Mouse (Mus musculus) neural tube, embryonic 14.5 days (tissue): ENCODE data around the gene Lrrd1. TPM values are rescaled to one million over a fixed set of nuclear protein-coding genes. Genes with fewer than 3 reads are reported as not detected.
"Not testable (repeated sequence)": the region's sequence is repeated elsewhere in the genome, so short reads cannot be mapped to it uniquely, and the experiment has no call there.

Source experiments
- ATAC-seq: fragments of 200-750 bp; cut with Nextera tagmentation; 2 replicates; pipeline ENCODE4 v1.8.0; 2017; ENCODE audit warnings: low read depth, mild to moderate bottlenecking, moderate TSS enrichment, moderate library complexity
- H3K27ac ChIP-seq: fragments of 300-500 bp; sonication (generic); 2 replicates; pipeline ENCODE4 v1.5.1; 2014; ENCODE audit warnings: low read depth, mild to moderate bottlenecking, control low read depth, low read length, moderate library complexity, mixed read lengths
- H3K27me3 ChIP-seq: fragments of 300-500 bp; sonication (generic); 2 replicates; pipeline ENCODE4 v1.6.1; 2014; ENCODE audit warnings: low read length; ENCODE audit not compliant: control insufficient read depth, insufficient read depth
- H3K36me3 ChIP-seq: fragments of 300-500 bp; sonication (generic); 2 replicates; pipeline ENCODE4 v1.6.1; 2014; ENCODE audit warnings: low read length, mixed read lengths; ENCODE audit not compliant: control insufficient read depth, insufficient read depth
- H3K4me1 ChIP-seq: fragments of 300-500 bp; sonication (generic); 2 replicates; pipeline ENCODE4 v1.6.1; 2014; ENCODE audit warnings: low read length; ENCODE audit not compliant: control insufficient read depth, insufficient read depth
- H3K4me2 ChIP-seq: fragments of 300-500 bp; sonication (generic); 2 replicates; pipeline ENCODE4 v1.6.1; 2014; ENCODE audit warnings: mild to moderate bottlenecking, low read depth, low read length, control low read depth
- H3K4me3 ChIP-seq: fragments of 300-500 bp; sonication (generic); 2 replicates; pipeline ENCODE4 v1.5.1; 2014; ENCODE audit warnings: low read depth, low read length, control low read depth, mixed read lengths
- H3K9ac ChIP-seq: fragments of 300-500 bp; sonication (generic); replicated peaks from 2 replicates; pipeline ENCODE4 v1.6.1; 2014; ENCODE audit warnings: low read depth, mild to moderate bottlenecking, control low read depth, low read length, mixed read lengths
- H3K9me3 ChIP-seq: fragments of 300-500 bp; sonication (generic); 2 replicates; pipeline ENCODE4 v1.6.1; 2016; ENCODE audit warnings: low read length; ENCODE audit not compliant: control insufficient read depth
- WGBS: fragments of 180-500 bp; shearing (Covaris S2); extraction: QIAGEN DNeasy Blood & Tissue Kit; methylation state at CpG from one replicate; pipeline ENCODE4 v1.1.7; 2014; 5-methylcytosine and 5-hydroxymethylcytosine counted together
- polyA plus RNA-seq: library from polyadenylated mRNA; unstranded; fragments of >200 nt; fragmentation: Nextera tagmentation; extraction: Ambion mirVana; gene quantifications from 2 replicates; pipeline ENCODE4 v1.2.1, GENCODE M21; 2014

The Lrrd1 gene
- polyA plus RNA-seq, 1 experiment from 2014 or later = 0.11 TPM

DNA sequence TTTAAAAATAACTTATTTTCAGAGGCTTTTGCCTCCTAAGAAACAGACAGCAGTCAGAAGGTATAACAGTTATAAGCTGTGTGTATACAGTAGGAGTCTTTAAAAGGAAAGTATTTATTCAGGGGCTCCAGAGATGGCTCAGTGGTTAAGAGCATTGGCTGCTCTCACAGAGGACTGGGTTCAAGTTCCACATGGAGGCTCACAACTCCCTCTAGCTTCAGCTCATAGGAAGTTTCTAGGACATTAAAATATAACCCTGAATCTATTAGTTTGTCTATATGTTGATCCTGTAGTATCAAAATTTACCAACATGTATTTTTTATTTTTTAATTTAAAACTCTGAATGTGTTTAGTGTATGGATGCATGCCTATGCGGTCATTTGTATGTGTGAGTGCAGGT, 36.5 kb upstream of the Lrrd1 start:
- H3K27me3 ChIP-seq = no peaks in the 10 kb centered on the region
- peaks cover 3% of the 10 kb centered on the region; the same call in 1 of the 2 replicates for H3K4me1 ChIP-seq
- H3K9ac ChIP-seq = no peak overlapping the region
- no peaks in the 10 kb centered on the region for H3K9me3 ChIP-seq
- ATAC-seq = no peak
- H3K4me3 ChIP-seq = no peak overlapping the region
- H3K27ac ChIP-seq = no peak overlapping the region
- H3K36me3 ChIP-seq = peaks cover 15% of the 10 kb centered on the region
- H3K4me2 ChIP-seq = no peak overlapping the region
- 96% methylated on average over 1 of the region's 1 CpGs for WGBS

DNA sequence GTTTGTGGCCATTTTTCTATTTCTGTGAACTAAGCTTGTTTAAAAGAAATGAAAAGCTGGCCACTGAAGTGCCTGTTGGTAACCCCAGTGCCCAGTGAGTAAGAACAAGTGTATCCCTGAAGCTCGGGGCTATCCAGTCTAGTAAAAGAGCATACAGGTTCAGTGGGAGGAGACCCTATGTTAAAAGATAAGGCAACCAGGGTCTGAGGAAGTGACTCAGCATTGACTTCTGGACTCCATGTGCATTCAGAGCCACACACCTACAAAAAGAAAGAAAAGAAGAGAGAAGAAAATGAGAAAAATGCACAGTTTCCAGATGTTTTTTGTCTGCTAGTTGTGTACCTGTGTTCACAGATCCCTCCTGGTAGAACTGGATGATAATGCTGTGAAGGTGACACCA, 10.9 kb upstream of the Lrrd1 start:
- ATAC-seq = no peak
- WGBS = 89% methylated on average over 1 of the region's 1 CpGs

DNA sequence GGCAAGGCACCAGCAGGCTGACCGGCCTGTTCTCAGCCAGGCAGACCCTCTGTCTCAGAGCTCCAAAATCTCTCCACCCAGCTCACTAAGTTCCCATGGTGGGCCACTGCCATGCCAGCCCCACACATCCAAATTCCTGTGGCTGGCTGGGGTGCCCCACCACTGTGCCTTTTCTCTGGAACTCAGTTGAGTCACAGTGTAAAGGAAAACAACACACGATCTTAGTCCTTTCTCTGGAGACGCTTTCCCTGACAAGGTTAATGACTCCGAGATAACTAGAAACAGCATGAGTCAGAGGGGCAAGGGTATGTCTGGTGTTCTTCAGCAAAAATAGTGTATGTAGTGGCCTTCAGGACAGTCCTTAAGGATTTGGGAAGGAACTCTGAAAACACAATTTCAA, 25.2 kb downstream of the Lrrd1 start:
- H3K4me1 ChIP-seq = no peaks in the 10 kb centered on the region
- no peak for ATAC-seq
- no peak overlapping the region for H3K4me3 ChIP-seq
- H3K9ac ChIP-seq = no peak overlapping the region
- no peak overlapping the region for H3K27ac ChIP-seq
- WGBS = 80% methylated on average over 4 of the region's 4 CpGs
- no peaks in the 10 kb centered on the region for H3K36me3 ChIP-seq
- H3K9me3 ChIP-seq = no peaks in the 10 kb centered on the region
- no peaks in the 10 kb centered on the region for H3K27me3 ChIP-seq
- no peak overlapping the region for H3K4me2 ChIP-seq

More for the DNA sequence above, 10.9 kb upstream of the Lrrd1 start:
- H3K27me3 ChIP-seq = no peaks in the 10 kb centered on the region
- H3K27ac ChIP-seq = no peak overlapping the region
- no peaks in the 10 kb centered on the region for H3K9me3 ChIP-seq
- H3K4me1 ChIP-seq = no peaks in the 10 kb centered on the region
- no peak overlapping the region for H3K9ac ChIP-seq
- H3K4me2 ChIP-seq = no peak overlapping the region
- no peak overlapping the region for H3K4me3 ChIP-seq
- H3K36me3 ChIP-seq = peaks cover 47% of the 10 kb centered on the region

DNA sequence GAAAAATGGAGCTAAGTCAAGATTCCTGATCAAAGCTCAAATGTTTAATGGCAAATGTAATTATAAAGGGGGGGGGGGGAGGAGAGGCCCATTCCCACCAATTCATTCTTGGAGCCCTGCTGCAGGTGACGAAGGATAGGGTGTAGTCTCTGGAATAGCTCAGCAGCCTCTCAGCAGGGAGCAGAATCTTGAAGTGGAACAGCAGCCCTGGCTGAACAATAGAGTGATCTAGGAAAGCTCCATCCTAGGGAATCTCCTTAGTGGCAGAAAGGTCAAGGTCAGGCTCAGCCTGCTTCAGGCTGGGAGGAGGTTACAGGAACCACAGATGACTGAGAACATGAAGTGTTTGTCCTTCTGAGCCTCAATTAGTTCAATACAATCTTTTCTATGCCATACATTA, 27.4 kb downstream of the Lrrd1 start:
- no peaks in the 10 kb centered on the region for H3K27me3 ChIP-seq
- ATAC-seq = no peak
- H3K9ac ChIP-seq = no peak overlapping the region

DNA sequence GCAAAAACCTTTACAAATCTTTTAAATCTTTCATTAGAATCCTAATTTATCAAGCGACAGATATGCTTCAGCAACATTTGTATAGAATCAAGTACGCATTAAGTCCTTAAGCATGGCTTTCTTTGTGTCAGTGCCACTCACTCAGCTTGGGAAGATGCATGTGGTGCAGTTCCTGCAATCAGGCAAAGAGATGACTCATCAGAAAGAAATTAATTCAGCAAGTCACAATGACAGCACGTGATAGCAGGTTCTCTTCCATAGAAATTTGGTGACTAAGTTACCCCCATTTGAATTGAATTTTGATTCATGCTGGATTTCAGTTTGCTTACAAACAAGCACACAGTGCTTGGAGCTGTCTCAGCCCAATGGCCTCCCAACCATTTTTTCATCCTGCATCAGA, 28.5 kb downstream of the Lrrd1 start:
- no peak overlapping the region for H3K9ac ChIP-seq
- H3K4me1 ChIP-seq = no peaks in the 10 kb centered on the region
- no peak overlapping the region for H3K27ac ChIP-seq
- H3K27me3 ChIP-seq = no peaks in the 10 kb centered on the region
- no peaks in the 10 kb centered on the region for H3K9me3 ChIP-seq
- H3K4me2 ChIP-seq = no peak overlapping the region
- no peak overlapping the region for H3K4me3 ChIP-seq
- ATAC-seq = no peak
- no peaks in the 10 kb centered on the region for H3K36me3 ChIP-seq
- 80% methylated on average over 3 of the region's 3 CpGs for WGBS

More for the DNA sequence above, 27.4 kb downstream of the Lrrd1 start:
- 8% methylated on average over 1 of the region's 1 CpGs for WGBS
- Histone ChIP-seq H3K4me2 (no peak overlapping the region), H3K9me3 (no peaks in the 10 kb centered on the region), H3K4me1 (no peaks in the 10 kb centered on the region), H3K4me3 (no peak overlapping the region), H3K27ac (no peak overlapping the region), H3K36me3 (no peaks in the 10 kb centered on the region)

DNA sequence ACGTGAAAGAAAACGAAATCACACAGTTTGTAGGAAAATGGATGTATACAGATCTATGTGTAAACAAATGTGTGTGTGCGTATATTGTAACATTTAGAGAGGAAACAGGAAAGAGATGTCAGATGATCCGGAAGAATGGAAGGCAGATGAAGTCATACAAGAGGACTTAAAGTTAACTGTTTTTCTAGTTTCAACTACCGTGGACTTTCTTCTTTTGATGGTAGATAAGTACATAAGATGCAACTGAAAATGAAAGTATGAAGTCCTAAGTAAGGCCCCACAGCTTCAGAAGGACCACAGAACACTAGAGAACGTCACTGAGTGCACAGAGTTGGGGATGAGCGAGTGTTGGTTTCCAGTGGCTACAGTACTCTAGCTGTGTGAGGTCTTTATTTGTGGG, 41.9 kb downstream of the Lrrd1 start:
- not testable (repeated sequence) for H3K27ac ChIP-seq, H3K4me3 ChIP-seq, H3K4me2 ChIP-seq, ATAC-seq, H3K9ac ChIP-seq, H3K36me3 ChIP-seq, H3K9me3 ChIP-seq, H3K4me1 ChIP-seq, H3K27me3 ChIP-seq
- WGBS = 94% methylated on average over 7 of the region's 7 CpGs

DNA sequence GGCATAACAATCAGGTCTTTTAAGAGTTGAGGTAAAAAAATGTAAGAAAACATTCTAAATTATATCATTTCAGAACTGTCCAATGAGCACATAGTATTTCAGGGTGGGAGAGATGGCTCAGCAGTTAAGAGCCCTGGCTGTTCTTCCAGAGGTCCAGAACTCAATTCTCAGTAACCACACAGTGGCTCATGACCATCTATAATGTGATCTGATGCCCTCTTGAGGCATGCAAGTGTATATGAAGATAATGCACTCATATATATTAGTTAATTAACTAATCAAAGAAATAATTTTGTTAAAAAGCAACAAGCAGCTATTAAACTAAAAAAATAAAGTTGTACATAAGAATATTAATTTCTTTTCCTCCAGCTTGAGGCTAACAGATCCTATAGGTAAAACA, 44.2 kb downstream of the Lrrd1 start:
- no peak overlapping the region for H3K4me3 ChIP-seq
- H3K27ac ChIP-seq = no peak overlapping the region
- H3K9ac ChIP-seq = no peak overlapping the region
- no peaks in the 10 kb centered on the region for H3K36me3 ChIP-seq
- no peak overlapping the region for H3K4me2 ChIP-seq
- H3K4me1 ChIP-seq = peaks cover 5% of the 10 kb centered on the region; the same call in 1 of the 2 replicates
- no peak for ATAC-seq
- H3K27me3 ChIP-seq = no peaks in the 10 kb centered on the region
- H3K9me3 ChIP-seq = no peaks in the 10 kb centered on the region

DNA sequence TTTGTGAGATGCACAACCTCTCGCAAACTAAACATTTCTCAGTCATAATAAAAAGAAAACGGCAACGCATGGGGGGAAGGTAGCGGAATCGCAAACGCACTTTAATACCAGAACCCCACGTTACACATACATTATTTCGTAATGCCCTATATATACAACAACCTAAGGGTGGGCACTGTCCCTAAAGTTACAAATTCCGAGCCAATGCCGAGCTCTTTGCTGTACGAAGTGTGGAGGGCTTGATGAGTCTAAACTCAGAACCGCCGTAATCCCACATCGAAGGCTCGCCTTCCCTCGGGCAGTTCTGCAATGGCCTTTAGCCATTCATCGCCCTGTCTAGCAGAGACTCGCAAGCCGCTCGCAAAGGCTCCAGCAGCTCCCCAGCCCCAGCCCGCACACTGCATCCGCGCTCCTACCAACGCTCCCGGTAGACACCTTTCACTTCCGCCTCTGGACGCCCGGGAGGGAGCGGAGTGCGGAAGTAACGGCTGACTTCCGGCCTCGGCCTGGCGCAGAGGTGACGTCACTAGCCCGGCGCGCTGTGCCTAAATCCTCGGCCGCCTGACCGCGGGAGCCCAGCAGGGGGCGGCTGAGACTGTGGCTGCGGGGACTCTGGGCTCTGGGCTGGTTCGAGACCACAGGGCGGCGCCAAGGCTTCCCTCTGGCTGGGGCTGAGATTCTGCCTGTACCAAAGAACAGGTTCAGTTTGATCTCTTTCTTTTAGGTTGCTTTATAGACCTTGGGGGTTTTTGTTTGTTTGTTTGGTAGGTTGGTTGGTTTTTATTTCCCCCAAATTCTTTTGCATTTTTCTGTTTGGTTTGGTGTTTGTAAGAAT, 48.7 kb downstream of the Lrrd1 start, which contains the start of gene Mterf1a:
Gene Mterf1a (minus strand): TSS at position 475 of the 835 bp plus-strand sequence.
- 4% methylated on average over 3 of the region's 47 CpGs for WGBS
- H3K27me3 ChIP-seq, H3K36me3 ChIP-seq, H3K9me3 ChIP-seq, H3K27ac ChIP-seq, H3K4me1 ChIP-seq: not testable (repeated sequence)
- Histone ChIP-seq H3K4me2 (peak within 1 kb of the TSS; percentile 69), H3K9ac (peak within 1 kb of the TSS; percentile 37; the same call in 1 of the 2 replicates), H3K4me3 (peak within 1 kb of the TSS; percentile 38)
- peak; percentile 100 for ATAC-seq

DNA sequence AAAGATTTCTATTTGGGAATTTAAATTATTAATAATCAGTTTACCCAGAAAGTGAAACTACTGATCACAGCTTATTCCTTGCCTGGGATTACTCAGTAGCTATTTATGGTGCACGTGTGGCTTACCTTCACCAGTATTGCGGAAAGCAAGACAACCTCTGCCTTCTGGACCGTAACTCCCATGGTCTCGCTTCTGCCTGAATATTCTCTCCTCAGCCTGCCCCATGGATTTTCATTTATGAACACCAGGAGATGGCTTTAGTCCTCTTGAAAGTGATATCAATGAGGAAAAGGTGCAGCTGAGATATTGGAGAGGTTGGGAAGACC, 49.3 kb downstream of the Lrrd1 start:
- H3K4me3 ChIP-seq, H3K4me2 ChIP-seq, H3K9ac ChIP-seq, H3K36me3 ChIP-seq, H3K4me1 ChIP-seq, H3K9me3 ChIP-seq, ATAC-seq, H3K27ac ChIP-seq, H3K27me3 ChIP-seq: not testable (repeated sequence)
- WGBS = 99% methylated on average over 4 of the region's 4 CpGs
